Mouse (Mus musculus): ENCODE measurements around the gene B130006D01Rik.
A peak's percentile ranks its signal among the peaks of the same experiment; 100 is the strongest.

The B130006D01Rik gene

GRCm38 (mm10) chr11:95723287-95723686, at the start of gene B130006D01Rik:
TSS of gene B130006D01Rik (plus strand) at chr11:95723587.
- no peak for DNase-seq (ENCODE audit: low spot score in 2 of 2)

- DNase-seq (ENCODE audit: low spot score in 2 of 2): no peak
Measured at GRCm38 (mm10) chr11:95675498-95675897, 47.9 kb upstream of the B130006D01Rik start.

GRCm38 (mm10) chr11:95676307-95676706, 47.1 kb upstream of the B130006D01Rik start:
- DNase-seq (ENCODE audit: low spot score in 2 of 2): peak in 1 of 2 experiments; percentile 48

- no peak for DNase-seq (ENCODE audit: low spot score in 2 of 2)
Measured at GRCm38 (mm10) chr11:95677925-95678701, 45.3 kb upstream of the B130006D01Rik start.

- DNase-seq (ENCODE audit: low spot score in 2 of 2): no peak
Measured at GRCm38 (mm10) chr11:95681995-95682601, 41.3 kb upstream of the B130006D01Rik start.

- no peak for DNase-seq (ENCODE audit: low spot score in 2 of 2)
Measured at GRCm38 (mm10) chr11:95682946-95683345, 40.4 kb upstream of the B130006D01Rik start.

GRCm38 (mm10) chr11:95686031-95686430, 37.4 kb upstream of the B130006D01Rik start:
- peak in 1 of 2 experiments; percentile 87 for DNase-seq (ENCODE audit: low spot score in 2 of 2)

- no peak for DNase-seq (ENCODE audit: low spot score in 2 of 2)
Measured at GRCm38 (mm10) chr11:95687084-95687656, 36.2 kb upstream of the B130006D01Rik start.

GRCm38 (mm10) chr11:95688515-95688914, 34.9 kb upstream of the B130006D01Rik start:
- peak in 1 of 2 experiments; percentile 21 for DNase-seq (ENCODE audit: low spot score in 2 of 2)

GRCm38 (mm10) chr11:95688981-95689380, 34.4 kb upstream of the B130006D01Rik start:
- DNase-seq (ENCODE audit: low spot score in 2 of 2): peak in 1 of 2 experiments; percentile 35

- no peak for DNase-seq (ENCODE audit: low spot score in 2 of 2)
Measured at GRCm38 (mm10) chr11:95689544-95689943, 33.8 kb upstream of the B130006D01Rik start.

GRCm38 (mm10) chr11:95698541-95698940, 24.8 kb upstream of the B130006D01Rik start:
- no peak for DNase-seq (ENCODE audit: low spot score in 2 of 2)

GRCm38 (mm10) chr11:95700778-95701739, 22.3 kb upstream of the B130006D01Rik start:
- no peak for DNase-seq (ENCODE audit: low spot score in 2 of 2)

GRCm38 (mm10) chr11:95704032-95704969, 19.1 kb upstream of the B130006D01Rik start:
- no peak for DNase-seq (ENCODE audit: low spot score in 2 of 2)

- DNase-seq (ENCODE audit: low spot score in 2 of 2): no peak
Measured at GRCm38 (mm10) chr11:95704970-95705330, 18.4 kb upstream of the B130006D01Rik start.

- no peak for DNase-seq (ENCODE audit: low spot score in 2 of 2)
Measured at GRCm38 (mm10) chr11:95709534-95710040, 13.8 kb upstream of the B130006D01Rik start.

- no peak for DNase-seq (ENCODE audit: low spot score in 2 of 2)
Measured at GRCm38 (mm10) chr11:95710478-95710877, 12.9 kb upstream of the B130006D01Rik start.

GRCm38 (mm10) chr11:95712085-95712562, 11.3 kb upstream of the B130006D01Rik start:
- peak in 1 of 2 experiments; percentile 37 for DNase-seq (ENCODE audit: low spot score in 2 of 2)

- peak; percentile 59 to 75 for DNase-seq (ENCODE audit: low spot score in 2 of 2)
Measured at GRCm38 (mm10) chr11:95712563-95713224, 10.7 kb upstream of the B130006D01Rik start, which contains the start of gene Zfp652. TSS of gene Zfp652 (plus strand) at chr11:95712673.

Measured in left cerebral cortex, adult 9 months (tissue).